Mouse (Mus musculus) Patski (cell line): ENCODE results near the gene Gm32717. TPM values are rescaled to one million over a fixed set of nuclear protein-coding genes. Genes with fewer than 3 reads are reported as not detected.
"Not testable (repeated sequence)": the region's sequence is repeated elsewhere in the genome, so short reads cannot be mapped to it uniquely, and the experiment has no call there.

ENCODE experiments used
- ATAC-seq: fragments of 100-300 bp; one replicate; pipeline ENCODE4 v1.8.0; 2021
- CTCF ChIA-PET: fragments of 350-600 bp; sonication (Branson Sonifier 250); formaldehyde crosslinking; loops from one replicate; lab custom pipeline; 2022; ENCODE audit warnings: inconsistent platforms; lab: Charles Lee
- POLR2A ChIA-PET: fragments of 350-600 bp; sonication (Branson Sonifier 250); formaldehyde crosslinking; loops from one replicate; lab custom pipeline; 2022; ENCODE audit warnings: antibody characterized with exemption, inconsistent platforms; lab: Charles Lee
- DNase-seq: peaks from one replicate; pipeline ENCODE4 v3.0.0-alpha.2; 2011; ENCODE audit warnings: low read depth, low spot score
- H3K27me3 ChIP-seq: fragments of 371-371 bp; one replicate; pipeline ENCODE4 v1.5.1; 2021
- CTCF ChIP-seq: fragments of 100-300 bp; IDR thresholded peaks from one replicate; pipeline ENCODE4 v1.5.1; 2021
- in situ Hi-C: fragments of 300-500 bp; cut with MboI; formaldehyde crosslinking; loops from 3 replicates; pipeline ENCODE4 v1.11.1; 2018; ENCODE audit warnings: low pct_unique_long_range_greater_than_20kb, mixed read lengths
- polyA plus RNA-seq: library from polyadenylated mRNA; unstranded; gene quantifications from one replicate; pipeline ENCODE4 v1.2.3, GENCODE M21; 2021

Gene Gm32717
- 0.03 TPM for polyA plus RNA-seq

DNA sequence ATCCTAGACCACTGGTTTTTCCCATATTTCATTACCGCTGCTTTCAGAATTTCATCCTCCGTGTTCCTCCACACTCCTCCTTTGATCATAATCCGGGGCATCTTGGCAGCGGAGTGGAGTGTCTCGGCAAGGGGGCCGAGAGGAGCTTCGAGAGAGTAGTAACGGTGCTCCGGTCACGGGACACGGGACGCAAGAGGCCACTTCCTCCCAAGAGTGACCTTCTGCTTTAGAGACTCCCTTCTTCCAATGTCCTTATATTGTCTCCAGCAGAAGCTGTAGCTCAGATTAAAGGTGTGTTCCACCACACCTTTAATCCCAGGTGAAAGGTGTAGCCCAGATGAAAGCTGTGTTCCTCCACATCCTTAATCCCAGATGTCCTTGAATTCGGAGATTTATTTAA is at the start of gene Gm32717:
Gm32717 (minus strand) TSS at position 101 of the 400 bp plus-strand sequence.
- POLR2A ChIA-PET, CTCF ChIA-PET, DNase-seq, ATAC-seq, H3K27me3 ChIP-seq, in situ Hi-C loops: not testable (repeated sequence)

DNA sequence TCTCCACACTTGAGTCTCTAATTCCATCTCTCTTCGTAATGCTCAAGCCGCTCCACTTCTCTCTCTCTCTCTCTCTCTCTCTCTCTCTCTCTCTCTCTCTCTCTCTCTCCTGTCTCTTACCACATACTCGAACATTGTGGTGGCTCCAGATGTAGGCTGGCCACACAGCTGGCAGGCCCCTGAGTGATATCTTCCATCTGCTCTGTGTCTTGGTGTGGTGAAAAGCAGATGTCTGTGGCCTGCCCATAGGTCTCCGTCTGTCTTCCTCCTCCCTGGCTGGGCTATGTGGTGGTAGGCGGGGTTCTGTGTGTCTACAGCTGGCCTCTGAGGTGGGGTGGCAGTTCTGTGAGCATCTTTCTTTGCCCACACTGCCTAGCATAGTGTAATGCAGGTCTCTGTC is 42.4 kb upstream of the Gm32717 start:
- DNase-seq, H3K27me3 ChIP-seq, POLR2A ChIA-PET, in situ Hi-C loops, CTCF ChIA-PET, ATAC-seq: not testable (repeated sequence)

DNA sequence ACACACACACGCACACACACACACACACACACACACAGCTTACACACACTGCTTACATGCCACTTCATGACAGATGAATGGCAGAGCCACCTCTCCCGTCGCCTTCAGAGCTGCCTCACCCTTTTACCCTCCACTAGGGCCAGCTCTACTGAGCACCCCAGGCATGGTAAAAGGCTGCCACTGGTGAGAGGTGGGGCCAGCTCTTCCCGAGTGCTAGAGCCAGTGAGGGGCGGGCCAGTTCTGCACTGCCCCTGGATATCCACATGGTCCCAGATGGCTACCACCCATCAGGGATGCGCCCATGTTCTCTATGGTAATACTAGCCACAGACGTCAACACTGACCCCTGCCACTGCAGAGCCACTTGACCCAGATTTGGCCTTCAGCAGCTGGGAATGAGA is 42.0 kb upstream of the Gm32717 start:
- POLR2A ChIA-PET, ATAC-seq, CTCF ChIA-PET, in situ Hi-C loops, DNase-seq, H3K27me3 ChIP-seq: not testable (repeated sequence)

DNA sequence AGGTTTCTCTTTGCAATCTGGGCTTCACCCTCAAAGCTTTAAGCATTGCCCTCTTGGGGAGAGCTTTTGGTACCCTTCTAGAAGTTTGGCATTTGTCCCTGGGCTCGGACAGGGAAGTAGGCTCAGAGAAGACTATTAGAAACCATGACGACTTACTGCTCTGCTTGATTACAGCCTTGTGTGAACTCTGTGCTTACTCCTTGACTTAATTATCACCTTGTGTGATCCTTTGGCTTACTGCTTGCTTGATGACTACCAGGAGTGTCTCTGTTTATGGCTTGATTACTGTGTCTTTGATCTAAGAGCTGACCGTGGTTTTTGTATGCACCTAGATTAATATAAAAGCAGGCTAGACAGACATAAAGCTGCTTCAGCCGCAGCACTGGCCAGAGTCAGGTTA is 37.5 kb upstream of the Gm32717 start:
- ATAC-seq, H3K27me3 ChIP-seq, DNase-seq, POLR2A ChIA-PET, CTCF ChIA-PET, in situ Hi-C loops: not testable (repeated sequence)

DNA sequence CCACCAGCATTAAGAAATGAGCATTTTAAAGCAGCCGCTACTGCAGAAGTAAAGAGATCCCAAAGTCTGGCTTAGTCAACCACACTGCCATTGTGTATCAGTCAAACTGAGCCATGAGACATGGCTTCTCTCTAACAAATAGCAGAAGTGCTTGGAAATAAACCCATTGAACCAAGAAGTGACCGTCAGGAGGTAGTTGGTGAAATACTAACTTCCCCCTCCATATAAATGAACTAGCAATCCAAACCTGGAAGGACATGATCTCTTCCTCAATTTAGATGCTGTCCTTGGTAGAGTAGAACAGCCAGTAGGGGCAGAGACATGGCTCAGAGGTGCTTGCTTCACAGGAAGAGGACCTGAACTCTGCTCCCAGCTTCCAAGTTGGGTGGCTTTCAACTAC is 30.8 kb upstream of the Gm32717 start:
- POLR2A ChIA-PET, in situ Hi-C loops, DNase-seq, H3K27me3 ChIP-seq, CTCF ChIA-PET, ATAC-seq: not testable (repeated sequence)

DNA sequence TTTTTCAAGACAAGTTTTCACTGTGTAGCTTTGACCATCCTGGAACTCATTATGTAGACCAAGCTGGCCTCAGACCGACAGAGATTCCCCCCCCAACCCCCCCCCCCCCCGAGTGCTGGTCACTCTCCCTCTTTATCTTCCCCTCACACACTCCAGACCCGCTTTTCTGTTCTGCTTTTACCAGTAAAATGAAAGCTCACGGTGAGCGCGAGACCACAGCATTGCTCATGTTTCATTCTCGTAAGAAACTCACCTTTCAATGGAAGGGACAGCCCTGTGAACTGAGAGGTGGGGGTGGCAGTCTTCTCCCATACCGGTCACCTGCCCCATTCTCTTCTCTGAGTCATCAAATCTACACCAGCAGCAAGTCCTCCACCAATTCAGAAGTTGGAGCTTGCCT is 28.2 kb upstream of the Gm32717 start:
- in situ Hi-C loops, ATAC-seq, CTCF ChIA-PET, DNase-seq, H3K27me3 ChIP-seq, POLR2A ChIA-PET: not testable (repeated sequence)

DNA sequence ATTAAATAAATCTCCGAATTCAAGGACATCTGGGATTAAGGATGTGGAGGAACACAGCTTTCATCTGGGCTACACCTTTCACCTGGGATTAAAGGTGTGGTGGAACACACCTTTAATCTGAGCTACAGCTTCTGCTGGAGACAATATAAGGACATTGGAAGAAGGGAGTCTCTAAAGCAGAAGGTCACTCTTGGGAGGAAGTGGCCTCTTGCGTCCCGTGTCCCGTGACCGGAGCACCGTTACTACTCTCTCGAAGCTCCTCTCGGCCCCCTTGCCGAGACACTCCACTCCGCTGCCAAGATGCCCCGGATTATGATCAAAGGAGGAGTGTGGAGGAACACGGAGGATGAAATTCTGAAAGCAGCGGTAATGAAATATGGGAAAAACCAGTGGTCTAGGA is 17.8 kb upstream of the Gm32717 start, which contains the start of gene Gm32802:
Gm32802 (plus strand) TSS at position 301 of the 400 bp plus-strand sequence.
- ATAC-seq, POLR2A ChIA-PET, H3K27me3 ChIP-seq, CTCF ChIA-PET, DNase-seq, in situ Hi-C loops: not testable (repeated sequence)

DNA sequence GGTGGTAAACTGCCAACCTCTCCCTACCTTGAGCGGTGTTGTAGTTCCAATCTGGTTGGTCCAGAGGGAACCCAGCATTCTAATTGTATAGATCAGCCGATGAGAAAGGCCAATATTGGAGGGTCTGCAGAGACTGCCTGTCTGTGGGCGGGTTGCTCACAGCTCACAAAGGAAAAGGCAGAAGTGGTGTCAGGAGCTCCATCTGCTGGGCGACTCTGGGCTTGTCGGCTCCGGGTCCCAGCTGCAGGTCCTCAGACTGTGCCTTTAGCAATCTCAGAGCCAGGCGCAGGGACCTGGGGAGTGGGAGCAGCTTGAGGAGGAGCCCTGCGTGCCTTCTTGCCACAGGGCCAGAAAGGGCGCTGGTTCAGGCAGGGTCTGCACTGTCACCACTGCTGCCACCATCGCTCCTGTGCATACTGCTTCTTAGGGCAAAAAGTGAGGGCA is 10.3 kb upstream of the Gm32717 start:
- CTCF ChIA-PET, result no interaction called here
- peak; percentile 31 for TF ChIP-seq CTCF
- in situ Hi-C loops, result no loop called here
- no peaks in the 10 kb centered on the region for H3K27me3 ChIP-seq
- ATAC-seq (no peak), DNase-seq (no peak)
- POLR2A ChIA-PET, result no interaction called here

DNA sequence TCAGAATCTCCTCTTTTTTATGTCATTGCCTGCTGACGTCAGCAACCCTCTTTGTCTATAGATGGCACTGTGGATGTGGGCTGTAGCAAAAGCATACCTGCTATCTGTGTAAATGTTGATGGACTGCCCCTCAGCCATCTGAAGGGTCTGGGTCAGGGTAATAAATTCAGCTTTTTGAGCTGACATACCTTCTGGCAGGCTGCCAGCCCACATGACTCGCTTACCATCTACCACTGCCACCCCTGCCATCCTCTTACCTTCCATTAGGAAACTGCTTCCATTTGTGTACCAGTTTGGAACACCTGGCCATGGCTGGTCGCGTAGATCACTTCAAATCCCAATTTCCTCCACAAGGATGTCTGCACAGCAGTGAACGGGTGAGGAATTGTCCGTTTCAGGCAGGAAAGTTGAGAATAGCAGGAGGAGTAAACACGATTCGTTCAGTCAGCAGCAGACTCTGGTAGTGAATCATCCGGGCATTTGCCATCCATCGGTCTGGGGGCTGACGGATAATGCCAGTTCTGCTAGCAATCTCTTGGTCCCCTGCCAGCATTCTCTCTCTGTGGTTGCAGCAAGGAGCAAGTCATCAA is 8.5 kb upstream of the Gm32717 start:
- CTCF ChIA-PET, DNase-seq, in situ Hi-C loops, ATAC-seq, H3K27me3 ChIP-seq, POLR2A ChIA-PET: not testable (repeated sequence)

DNA sequence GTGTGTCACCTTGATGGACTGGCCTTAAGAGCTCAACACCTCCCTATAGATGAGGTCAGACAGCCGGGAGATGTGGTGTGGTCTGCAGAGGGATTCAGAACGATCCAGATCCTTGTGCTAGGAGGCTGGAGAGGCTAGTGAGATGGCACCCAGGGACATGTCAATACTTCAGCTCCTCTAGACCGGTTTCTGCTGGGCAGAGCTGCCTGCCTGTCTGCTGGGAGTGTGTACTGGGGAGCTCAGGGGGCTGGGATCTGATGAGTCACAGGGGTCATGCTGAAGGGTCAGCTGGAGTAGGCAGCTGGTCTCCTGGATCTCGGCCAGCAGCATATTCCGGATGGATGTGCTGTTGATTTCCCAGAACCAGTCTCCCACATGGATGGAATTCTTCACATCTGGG is 8.0 kb downstream of the Gm32717 start:
- POLR2A ChIA-PET, ATAC-seq, H3K27me3 ChIP-seq, CTCF ChIA-PET, in situ Hi-C loops, DNase-seq: not testable (repeated sequence)

DNA sequence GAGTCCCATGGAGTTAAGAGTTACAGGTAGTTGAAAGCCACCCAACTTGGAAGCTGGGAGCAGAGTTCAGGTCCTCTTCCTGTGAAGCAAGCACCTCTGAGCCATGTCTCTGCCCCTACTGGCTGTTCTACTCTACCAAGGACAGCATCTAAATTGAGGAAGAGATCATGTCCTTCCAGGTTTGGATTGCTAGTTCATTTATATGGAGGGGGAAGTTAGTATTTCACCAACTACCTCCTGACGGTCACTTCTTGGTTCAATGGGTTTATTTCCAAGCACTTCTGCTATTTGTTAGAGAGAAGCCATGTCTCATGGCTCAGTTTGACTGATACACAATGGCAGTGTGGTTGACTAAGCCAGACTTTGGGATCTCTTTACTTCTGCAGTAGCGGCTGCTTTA is 13.0 kb downstream of the Gm32717 start:
- not testable (repeated sequence) for ATAC-seq

DNA sequence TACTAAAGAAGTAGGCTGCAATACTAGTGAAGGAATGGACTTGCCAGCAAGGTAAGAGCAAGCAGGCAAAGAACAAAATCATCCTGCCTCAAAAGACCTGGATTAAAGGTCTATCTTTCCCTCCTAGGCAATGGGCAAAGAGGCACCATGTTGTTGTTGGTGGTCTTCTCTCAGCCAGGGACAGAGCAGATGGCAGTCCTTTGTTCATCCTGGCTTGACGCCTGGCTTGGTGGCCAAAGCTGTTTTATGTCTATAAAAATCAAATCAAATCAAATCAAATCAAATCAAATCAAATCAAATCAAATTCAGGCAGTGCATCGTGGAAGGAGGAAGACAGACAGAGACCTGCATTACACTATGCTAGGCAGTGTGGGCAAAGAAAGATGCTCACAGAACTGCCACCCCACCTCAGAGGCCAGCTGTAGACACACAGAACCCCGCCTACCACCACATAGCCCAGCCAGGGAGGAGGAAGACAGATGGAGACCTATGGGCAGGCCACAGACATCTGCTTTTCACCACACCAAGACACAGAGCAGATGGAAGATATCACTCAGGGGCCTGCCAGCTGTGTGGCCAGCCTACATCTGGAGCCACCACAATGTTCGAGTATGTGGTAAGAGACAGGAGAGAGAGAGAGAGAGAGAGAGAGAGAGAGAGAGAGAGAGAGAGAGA is 24.7 kb downstream of the Gm32717 start:
- POLR2A ChIA-PET, H3K27me3 ChIP-seq, in situ Hi-C loops, CTCF ChIA-PET, ATAC-seq, DNase-seq: not testable (repeated sequence)

More for the DNA sequence above, 13.0 kb downstream of the Gm32717 start:
- POLR2A ChIA-PET, H3K27me3 ChIP-seq, DNase-seq, CTCF ChIA-PET, in situ Hi-C loops: not testable (repeated sequence)
